Comparison of ENCODE assay signal across 8 mouse cellular contexts in genomic region chr7:24610879-24611494, GRCm38 (mm10). TPM values are rescaled to one million over a fixed set of nuclear protein-coding genes. Genes with fewer than 3 reads are reported as not detected.
DNase-seq lines count a peak whose midpoint lies in the region; ATAC-seq and TF ChIP-seq lines count a peak whose summit lies in the region.

No protein-coding gene starts in this region.

- H3K27ac ChIP-seq in embryonic facial prominence, embryonic 11.5 days (replicated peaks; ENCODE audit: low read depth, low read length) = no peak overlapping the region
- no peak overlapping the region for H3K27ac ChIP-seq in neural tube, embryonic 13.5 days (replicated peaks)

- H3K36me3 ChIP-seq in embryonic facial prominence, embryonic 11.5 days (replicated peaks; ENCODE audit: control insufficient read depth, insufficient read depth, low read depth, low read length) = no peaks in the 10 kb centered on the region
- no peaks in the 10 kb centered on the region; the same call in none of the 2 replicates for H3K36me3 ChIP-seq in neural tube, embryonic 13.5 days

- peak overlapping the region; percentile 55 for H3K4me2 ChIP-seq in embryonic facial prominence, embryonic 11.5 days (ENCODE audit: low read depth, low read length)
- peak overlapping the region; percentile 45 for H3K4me2 ChIP-seq in neural tube, embryonic 13.5 days

- H3K27me3 ChIP-seq in embryonic facial prominence, embryonic 11.5 days (ENCODE audit: control insufficient read depth, insufficient read depth, low read length) = peaks cover 40% of the 10 kb centered on the region
- peaks cover 63% of the 10 kb centered on the region for H3K27me3 ChIP-seq in neural tube, embryonic 13.5 days

- peak; percentile 61; the same call in 1 of the 2 replicates for TF ChIP-seq POLR2A in lung, adult 2 months (IDR thresholded peaks at IDR 0.05; ENCODE audit: borderline replicate concordance, extremely low read depth, low read depth, low read length)

- ATAC-seq in cerebellum, adult (ENCODE audit: insufficient number of reproducible peaks, low FRiP score, low TSS enrichment) = no peak
- peak; percentile 27; the same call in 1 of the 2 replicates for ATAC-seq in embryonic facial prominence, embryonic 11.5 days (replicated peaks; ENCODE audit: insufficient number of reproducible peaks, low FRiP score, low TSS enrichment, low read depth)
- peak; percentile 19; the same call in 1 of the 2 replicates for ATAC-seq in neural tube, embryonic 13.5 days (ENCODE audit: low read depth)

- under 1% methylated on average over 36 of the region's 36 CpGs for WGBS in embryonic facial prominence, embryonic 11.5 days
- under 1% methylated on average over 36 of the region's 36 CpGs for WGBS in lung, adult 2 months
- WGBS in neural tube, embryonic 13.5 days = under 1% methylated on average over 36 of the region's 36 CpGs

- no peak overlapping the region; the same call in 1 of the 2 replicates for H3K9ac ChIP-seq in embryonic facial prominence, embryonic 11.5 days (replicated peaks; ENCODE audit: low read length)
- no peak overlapping the region for H3K9ac ChIP-seq in neural tube, embryonic 13.5 days

- no peak for TF ChIP-seq CTCF in lung, adult 2 months (IDR thresholded peaks at IDR 0.05; ENCODE audit: insufficient read depth, low read length)

- peaks cover 9% of the 10 kb centered on the region; the same call in 1 of the 2 replicates for H3K4me1 ChIP-seq in embryonic facial prominence, embryonic 11.5 days (ENCODE audit: control insufficient read depth, insufficient read depth, low read length)
- H3K4me1 ChIP-seq in lung, adult 2 months (ENCODE audit: control insufficient read depth, insufficient read depth, low read length) = no peaks in the 10 kb centered on the region
- peaks cover 21% of the 10 kb centered on the region for H3K4me1 ChIP-seq in neural tube, embryonic 13.5 days (replicated peaks)

- peak overlapping the region; percentile 21 for H3K4me3 ChIP-seq in embryonic facial prominence, embryonic 11.5 days (ENCODE audit: low read depth, low read length)
- H3K4me3 ChIP-seq in lung, adult 2 months (replicated peaks; ENCODE audit: extremely low read depth, low read depth, low read length) = peak overlapping the region; percentile 59
- H3K4me3 ChIP-seq in neural tube, embryonic 13.5 days = peak overlapping the region; percentile 29

- no peaks in the 10 kb centered on the region for H3K9me3 ChIP-seq in embryonic facial prominence, embryonic 11.5 days (replicated peaks; ENCODE audit: control insufficient read depth, low read length)
- H3K9me3 ChIP-seq in neural tube, embryonic 13.5 days = no peaks in the 10 kb centered on the region

- peak; percentile 47 to 53 for DNase-seq in cerebellum, postnatal 10 days
- peak; percentile 79 for DNase-seq in embryonic facial prominence, embryonic 11.5 days (ENCODE audit: low spot score)
- DNase-seq in heart, adult 9 months (ENCODE audit: low spot score in 2 of 2) = peak; percentile 82 to 91
- DNase-seq in kidney, adult 8-10 months = peak; percentile 93 to 98
- peak; percentile 98 for DNase-seq in lung, adult 2 months
- peak; percentile 88 to 93 for DNase-seq in thymus, adult 18-20 months

RNA-seq across cellular contexts. Expression of gene Phldb3, which starts 0.4 kb away (rescaled TPM):
- 0.10 and 0.13 TPM in 2 replicates for polyA plus RNA-seq in embryonic facial prominence, embryonic 11.5 days (2014; fragmentation: Nextera tagmentation; extraction: Ambion mirVana)
- 3.6 and 5.9 TPM in 2 replicates for polyA plus RNA-seq in lung, adult 2 months (2012; rRNA removed)
- polyA plus RNA-seq in neural tube, embryonic 13.5 days (2015; fragmentation: Nextera tagmentation; extraction: Ambion mirVana) = not detected in 2 replicates

RNA-seq across cellular contexts. Expression of gene Zfp575, which starts 23.5 kb away (rescaled TPM):
- polyA plus RNA-seq in embryonic facial prominence, embryonic 11.5 days (2014; fragmentation: Nextera tagmentation; extraction: Ambion mirVana) = 0.91 and 1.4 TPM in 2 replicates
- 0.16 and 0.27 TPM in 2 replicates for polyA plus RNA-seq in lung, adult 2 months (2012; rRNA removed)
- 7.7 and 8.4 TPM in 2 replicates for polyA plus RNA-seq in neural tube, embryonic 13.5 days (2015; fragmentation: Nextera tagmentation; extraction: Ambion mirVana)

RNA-seq across cellular contexts. Expression of gene Ethe1, which starts 23.6 kb away (rescaled TPM):
- polyA plus RNA-seq in embryonic facial prominence, embryonic 11.5 days (2014; fragmentation: Nextera tagmentation; extraction: Ambion mirVana) = 24.4 and 27.2 TPM in 2 replicates
- polyA plus RNA-seq in lung, adult 2 months (2012; rRNA removed) = 20.2 and 24.5 TPM in 2 replicates
- 18.1 and 21.9 TPM in 2 replicates for polyA plus RNA-seq in neural tube, embryonic 13.5 days (2015; fragmentation: Nextera tagmentation; extraction: Ambion mirVana)

RNA-seq across cellular contexts. Expression of gene Lypd3, which starts 25.4 kb away (rescaled TPM):
- 2.0 and 2.1 TPM in 2 replicates for polyA plus RNA-seq in embryonic facial prominence, embryonic 11.5 days (2014; fragmentation: Nextera tagmentation; extraction: Ambion mirVana)
- 0.07 and 63.0 TPM in 2 replicates for polyA plus RNA-seq in lung, adult 2 months (2012; rRNA removed)
- 0.22 and 0.23 TPM in 2 replicates for polyA plus RNA-seq in neural tube, embryonic 13.5 days (2015; fragmentation: Nextera tagmentation; extraction: Ambion mirVana)
